Mouse (Mus musculus): ENCODE data around the gene Irgm1. TPM values are rescaled to one million over a fixed set of nuclear protein-coding genes. Genes with fewer than 3 reads are reported as not detected.

Gene Irgm1
- polyA plus RNA-seq, 1 experiment from 2014 or later = 16.3 TPM

GRCm38 (mm10) chr11:48838879-48839680 is 32.4 kb downstream of the Irgm1 start:
- no peak for ATAC-seq
- peaks cover 33% of the 10 kb centered on the region for H3K27me3 ChIP-seq (replicated peaks)
- no peaks in the 10 kb centered on the region for H3K9me3 ChIP-seq (replicated peaks)
- no peaks in the 10 kb centered on the region for H3K36me3 ChIP-seq
- H3K9ac ChIP-seq = no peak overlapping the region
- H3K27ac ChIP-seq = no peak overlapping the region
- H3K4me1 ChIP-seq = peaks cover 31% of the 10 kb centered on the region
- WGBS (ENCODE audit: insufficient replicate concordance) = 65% methylated on average over 10 of the region's 10 CpGs
- H3K4me3 ChIP-seq = no peak overlapping the region
- H3K4me2 ChIP-seq = peak overlapping the region; percentile 98

- Histone ChIP-seq H3K36me3 (no peaks in the 10 kb centered on the region), H3K4me2 (peak overlapping the region; percentile 98), H3K4me1 (peaks cover 32% of the 10 kb centered on the region), H3K9ac (peak overlapping the region; percentile 74), H3K4me3 (peak overlapping the region; percentile 73), H3K27me3 (replicated peaks) (peaks cover 33% of the 10 kb centered on the region), H3K9me3 (replicated peaks) (no peaks in the 10 kb centered on the region), H3K27ac (no peak overlapping the region)
- WGBS (ENCODE audit: insufficient replicate concordance) = 2% methylated on average over 16 of the region's 16 CpGs
- ATAC-seq = no peak
These were observed 33.2 kb downstream of the Irgm1 start for GRCm38 (mm10) chr11:48838181-48838797.

- WGBS (ENCODE audit: insufficient replicate concordance) = 2% methylated on average over 77 of the region's 77 CpGs
- Histone ChIP-seq H3K27ac (no peak overlapping the region), H3K4me3 (peak overlapping the region; percentile 73), H3K27me3 (replicated peaks) (peaks cover 33% of the 10 kb centered on the region), H3K4me1 (peaks cover 38% of the 10 kb centered on the region), H3K9ac (peak overlapping the region; percentile 74), H3K36me3 (no peaks in the 10 kb centered on the region), H3K9me3 (replicated peaks) (no peaks in the 10 kb centered on the region), H3K4me2 (peak overlapping the region; percentile 98)
- ATAC-seq = no peak
These were observed 33.9 kb downstream of the Irgm1 start for GRCm38 (mm10) chr11:48837310-48838180.

GRCm38 (mm10) chr11:48836990-48837309 is 34.5 kb downstream of the Irgm1 start:
- H3K4me2 ChIP-seq = peak overlapping the region; percentile 98
- H3K27ac ChIP-seq = no peak overlapping the region
- no peaks in the 10 kb centered on the region for H3K9me3 ChIP-seq (replicated peaks)
- peak overlapping the region; percentile 74; the same call in 1 of the 2 replicates for H3K9ac ChIP-seq
- H3K4me1 ChIP-seq = peaks cover 38% of the 10 kb centered on the region
- peaks cover 33% of the 10 kb centered on the region for H3K27me3 ChIP-seq (replicated peaks)
- no peaks in the 10 kb centered on the region for H3K36me3 ChIP-seq
- peak overlapping the region; percentile 73 for H3K4me3 ChIP-seq
- WGBS (ENCODE audit: insufficient replicate concordance) = 20% methylated on average over 11 of the region's 11 CpGs
- no peak for ATAC-seq

- H3K4me1 ChIP-seq = peaks cover 38% of the 10 kb centered on the region
- no peak for ATAC-seq
- WGBS (ENCODE audit: insufficient replicate concordance) = 66% methylated on average over 6 of the region's 6 CpGs
These were observed 35.6 kb downstream of the Irgm1 start for GRCm38 (mm10) chr11:48835923-48836322.

GRCm38 (mm10) chr11:48833731-48834639 is 37.5 kb downstream of the Irgm1 start:
- H3K4me1 ChIP-seq = peaks cover 38% of the 10 kb centered on the region
- H3K27me3 ChIP-seq (replicated peaks) = peaks cover 33% of the 10 kb centered on the region
- peak overlapping the region; percentile 83 for H3K4me2 ChIP-seq
- peak; percentile 85 for ATAC-seq
- H3K4me3 ChIP-seq = peak overlapping the region; percentile 73
- no peaks in the 10 kb centered on the region for H3K36me3 ChIP-seq
- H3K27ac ChIP-seq = peak overlapping the region; percentile 78
- under 1% methylated on average over 30 of the region's 30 CpGs for WGBS (ENCODE audit: insufficient replicate concordance)
- H3K9me3 ChIP-seq (replicated peaks) = no peaks in the 10 kb centered on the region
- peak overlapping the region; percentile 73 for H3K9ac ChIP-seq

More at GRCm38 (mm10) chr11:48835923-48836322, 35.6 kb downstream of the Irgm1 start:
- Histone ChIP-seq H3K4me2 (no peak overlapping the region; the same call in 1 of the 2 replicates), H3K27me3 (replicated peaks) (peaks cover 33% of the 10 kb centered on the region), H3K4me3 (no peak overlapping the region), H3K9ac (no peak overlapping the region), H3K36me3 (no peaks in the 10 kb centered on the region), H3K27ac (no peak overlapping the region), H3K9me3 (replicated peaks) (no peaks in the 10 kb centered on the region)

- 22% methylated on average over 8 of the region's 9 CpGs for WGBS (ENCODE audit: insufficient replicate concordance)
- Histone ChIP-seq H3K9ac (peak overlapping the region; percentile 42; the same call in 1 of the 2 replicates), H3K4me2 (peak overlapping the region; percentile 83), H3K4me3 (peak overlapping the region; percentile 73), H3K9me3 (replicated peaks) (no peaks in the 10 kb centered on the region), H3K27ac (peak overlapping the region; percentile 71; the same call in 1 of the 2 replicates), H3K36me3 (no peaks in the 10 kb centered on the region), H3K4me1 (peaks cover 32% of the 10 kb centered on the region), H3K27me3 (replicated peaks) (peaks cover 26% of the 10 kb centered on the region)
- peak; percentile 70 for ATAC-seq
These were observed 38.3 kb downstream of the Irgm1 start for GRCm38 (mm10) chr11:48833078-48833730.

- Histone ChIP-seq H3K4me3 (no peak overlapping the region), H3K4me1 (peaks cover 25% of the 10 kb centered on the region), H3K4me2 (no peak overlapping the region), H3K9ac (no peak overlapping the region), H3K27ac (no peak overlapping the region), H3K27me3 (replicated peaks) (peaks cover 24% of the 10 kb centered on the region), H3K36me3 (no peaks in the 10 kb centered on the region), H3K9me3 (replicated peaks) (0 out of 2 replicates have a peak, but pooled peaks cover 4% of the 10 kb centered on the region)
- 51% methylated on average over 2 of the region's 2 CpGs for WGBS (ENCODE audit: insufficient replicate concordance)
- ATAC-seq = no peak
These were observed 40.2 kb downstream of the Irgm1 start for GRCm38 (mm10) chr11:48831273-48831672.

GRCm38 (mm10) chr11:48830279-48830678 is 41.2 kb downstream of the Irgm1 start:
- ATAC-seq = no peak
- H3K9me3 ChIP-seq (replicated peaks) = 0 out of 2 replicates have a peak, but pooled peaks cover 4% of the 10 kb centered on the region
- peaks cover 15% of the 10 kb centered on the region for H3K27me3 ChIP-seq (replicated peaks)
- H3K4me1 ChIP-seq = peaks cover 24% of the 10 kb centered on the region
- H3K9ac ChIP-seq = no peak overlapping the region
- H3K27ac ChIP-seq = no peak overlapping the region
- WGBS (ENCODE audit: insufficient replicate concordance) = 50% methylated on average over 2 of the region's 2 CpGs
- no peak overlapping the region for H3K4me3 ChIP-seq
- H3K4me2 ChIP-seq = no peak overlapping the region
- no peaks in the 10 kb centered on the region for H3K36me3 ChIP-seq

GRCm38 (mm10) chr11:48827926-48828325 is 43.6 kb downstream of the Irgm1 start:
- ATAC-seq = no peak

More at GRCm38 (mm10) chr11:48827926-48828325, 43.6 kb downstream of the Irgm1 start:
- H3K4me1 ChIP-seq = peaks cover 32% of the 10 kb centered on the region
- no peak overlapping the region for H3K9ac ChIP-seq
- H3K27ac ChIP-seq = no peak overlapping the region
- H3K4me2 ChIP-seq = no peak overlapping the region
- WGBS (ENCODE audit: insufficient replicate concordance) = 64% methylated on average over 6 of the region's 6 CpGs
- no peaks in the 10 kb centered on the region for H3K36me3 ChIP-seq
- 0 out of 2 replicates have a peak, but pooled peaks cover 4% of the 10 kb centered on the region for H3K9me3 ChIP-seq (replicated peaks)
- peaks cover 30% of the 10 kb centered on the region for H3K27me3 ChIP-seq (replicated peaks)
- H3K4me3 ChIP-seq = no peak overlapping the region
